14 mouse cellular contexts compared by ENCODE assay signal in genomic region chr7:16019256-16020094, GRCm38 (mm10). TPM values are rescaled to one million over a fixed set of nuclear protein-coding genes. Genes with fewer than 3 reads are reported as not detected.
DNase-seq lines count a peak whose midpoint lies in the region; ATAC-seq and TF ChIP-seq lines count a peak whose summit lies in the region.
"Had no signal": no experiment of that assay in that cellular context is flagged by ENCODE, and none has a peak within 500 bp of the region (broad histone marks: within the 10 kb centered on the region; RNA-seq: fewer than 3 reads in every experiment).

No protein-coding gene starts in this region.

- H3K27me3 ChIP-seq in kidney, embryonic 15.5 days = no peaks in the 10 kb centered on the region
- H3K27me3 ChIP-seq in MEL (ENCODE audit: control insufficient read depth in 1 of 2, insufficient read depth in 2 of 2, low read length in 2 of 2) = no peaks in the 10 kb centered on the region
- H3K27me3 ChIP-seq: limb, embryonic 12.5 days had no signal

- H3K9ac ChIP-seq in kidney, embryonic 15.5 days = no peak overlapping the region
- H3K9ac ChIP-seq in MEL (ENCODE audit: control insufficient read depth, low read depth, low read length, poor library complexity, severe bottlenecking) = no peak overlapping the region
- H3K9ac ChIP-seq: limb, embryonic 12.5 days had no signal

- H3K36me3 ChIP-seq in kidney, embryonic 15.5 days = no peaks in the 10 kb centered on the region
- H3K36me3 ChIP-seq in MEL (ENCODE audit: control insufficient read depth in 1 of 2, insufficient read depth in 2 of 2, low read length in 2 of 2) = peaks cover 0 to 19% of the 10 kb centered on the region in 2 experiments; a peak in 3 of 4 replicates

- H3K4me1 ChIP-seq in kidney, embryonic 15.5 days = peaks cover 30% of the 10 kb centered on the region
- H3K4me1 ChIP-seq in MEL (ENCODE audit: control insufficient read depth in 1 of 2, insufficient read depth in 2 of 2, low read length in 2 of 2) = peaks cover 10 to 16% of the 10 kb centered on the region in 2 experiments; a peak in 3 of 4 replicates
- H3K4me1 ChIP-seq: limb, embryonic 12.5 days had no signal

- no peak for ATAC-seq in kidney, embryonic 15.5 days (replicated peaks; ENCODE audit: low FRiP score)
- peak; percentile 31; the same call in 1 of the 2 replicates for ATAC-seq in megakaryocyte, adult 5-6 weeks (ENCODE audit: poor library complexity, severe bottlenecking)
- ATAC-seq: forebrain, embryonic 16.5 days had no signal

- no peak for TF ChIP-seq POLR2A in MEL (IDR thresholded peaks at IDR 0.05; ENCODE audit: control insufficient read depth in 1 of 2, insufficient read depth in 1 of 2, low read depth in 1 of 2, low read length in 2 of 2, poor library complexity in 1 of 2)

- no peak overlapping the region for H3K4me3 ChIP-seq in kidney, embryonic 15.5 days (replicated peaks)
- no peak overlapping the region for H3K4me3 ChIP-seq in MEL (ENCODE audit: control insufficient read depth in 1 of 2, insufficient read depth in 1 of 2, low read depth in 2 of 2, low read length in 2 of 2)
- H3K4me3 ChIP-seq: limb, embryonic 12.5 days; midbrain, embryonic 10.5 days had no signal

- TF ChIP-seq EP300 in MEL (IDR thresholded peaks at IDR 0.05; ENCODE audit: low read depth in 1 of 2, low read length in 2 of 2) = no peak; a peak in 1 of 4 replicates

- H3K79me2 ChIP-seq in MEL (ENCODE audit: control insufficient read depth, insufficient read depth, low read length, poor library complexity) = peaks cover 9% of the 10 kb centered on the region; the same call in 1 of the 2 replicates

- TF ChIP-seq CTCF in MEL (IDR thresholded peaks at IDR 0.05 in 2 of 3, conservative IDR thresholded peaks at IDR 0.05 in 1 of 3; ENCODE audit: control insufficient read depth in 1 of 3, insufficient read depth in 1 of 3, low read depth in 2 of 3, low read length in 3 of 3, poor library complexity in 1 of 3, severe bottlenecking in 1 of 3) = no peak

- 81% methylated on average over 5 of the region's 5 CpGs for WGBS in kidney, embryonic 15.5 days

- H3K9me3 ChIP-seq in kidney, embryonic 15.5 days (replicated peaks) = no peaks in the 10 kb centered on the region
- no peaks in the 10 kb centered on the region for H3K9me3 ChIP-seq in MEL (replicated peaks; ENCODE audit: insufficient read depth, low read length)
- H3K9me3 ChIP-seq: limb, embryonic 12.5 days; midbrain, embryonic 10.5 days had no signal

- TF ChIP-seq RAD21 in MEL (IDR thresholded peaks at IDR 0.05; ENCODE audit: low read depth, low read length) = no peak

- H3K27ac ChIP-seq in kidney, embryonic 15.5 days = peak overlapping the region; percentile 66; the same call in 1 of the 2 replicates
- H3K27ac ChIP-seq in MEL (ENCODE audit: control insufficient read depth, low read depth, low read length) = peak overlapping the region; percentile 50; the same call in 1 of the 2 replicates
- H3K27ac ChIP-seq: limb, embryonic 12.5 days; midbrain, embryonic 10.5 days had no signal

- H3K4me2 ChIP-seq in kidney, embryonic 15.5 days = no peak overlapping the region
- H3K4me2 ChIP-seq: heart, embryonic 11.5 days; limb, embryonic 12.5 days had no signal

- peak; percentile 48 for DNase-seq in adrenal gland, adult 2 months
- no peak for DNase-seq in adrenal gland, postnatal 4 days (ENCODE audit: low spot score in 2 of 2)
- DNase-seq in kidney, adult 11 months = no peak
- DNase-seq in MEL (ENCODE audit: low read depth, low spot score) = peak; percentile 59
- DNase-seq in embryo, embryonic 11 days = no peak
- DNase-seq in yolk sac, embryonic 10.5 days (ENCODE audit: low spot score) = no peak
- DNase-seq: cerebellum, adult 9-10 months; layer of hippocampus, adult 9-11 months had no signal

TF ChIP-seq in MEL, 35 proteins besides CTCF, POLR2A, EP300 and RAD21:
- TF ChIP-seq MYC (IDR thresholded peaks at IDR 0.05; ENCODE audit: low read depth, low read length) = no peak
- no peak for TF ChIP-seq USF2 (IDR thresholded peaks at IDR 0.05; ENCODE audit: borderline replicate concordance in 1 of 2, insufficient read depth in 1 of 2, low read depth in 1 of 2, low read length in 2 of 2)
- peak; percentile 94 for TF ChIP-seq ZNF384 (IDR thresholded peaks at IDR 0.05; ENCODE audit: low read depth, low read length)
- TF ChIP-seq TCF12 (IDR thresholded peaks at IDR 0.05; ENCODE audit: low read depth, low read length) = no peak
- TF ChIP-seq NRF1 (IDR thresholded peaks at IDR 0.05; ENCODE audit: insufficient read depth, low read depth, low read length, poor library complexity, severe bottlenecking) = no peak
- TF ChIP-seq ZMIZ1 (IDR thresholded peaks at IDR 0.05; ENCODE audit: low read depth, low read length) = no peak
- TF ChIP-seq NELFE (IDR thresholded peaks at IDR 0.05; ENCODE audit: low read depth, low read length) = no peak
- TF ChIP-seq POLR2AphosphoS2 (IDR thresholded peaks at IDR 0.05; ENCODE audit: low read length) = no peak

RNA-seq across cellular contexts. Expression of gene Bicra, which starts 28.2 kb away (rescaled TPM):
- total RNA-seq in adrenal gland, adult 2 months (2021) = 10 to 100 TPM in 1 of 2 experiments, 1 to 10 TPM in 1; 9.4 to 10.4 TPM
- 19.8 and 26.2 TPM in 2 replicates for polyA plus RNA-seq in adrenal gland, adult 2 months (2012; rRNA removed)
- total RNA-seq in adrenal gland, postnatal 4 days (2021) = 10 to 100 TPM; 14.4 to 14.6 TPM
- 7.5 and 8.1 TPM in 2 replicates for polyA plus RNA-seq in kidney, embryonic 15.5 days (2015; fragmentation: Nextera tagmentation; extraction: Ambion mirVana)
- total RNA-seq in MEL (2012; rRNA removed) = 0.81 and 1.5 TPM in 2 replicates
- 10 to 100 TPM in 1 of 2 experiments, not detected in 1; 14.1 TPM for polyA plus RNA-seq in MEL (2012; ENCODE audit: insufficient read depth in 1 of 2, insufficient read length in 2 of 2, low read depth in 1 of 2, low replicate concordance in 2 of 2, missing spikeins in 1 of 2)
- total RNA-seq in megakaryocyte, adult 5-6 weeks (2015) = 19.5 and 28.6 TPM in 2 replicates
- total RNA-seq in megakaryocyte, adult 5-6 weeks (2017) = 1.9 and 2.8 TPM in 2 replicates

RNA-seq across cellular contexts. Expression of gene Zfp541, which starts 42.1 kb away (rescaled TPM):
- under 1 TPM; 0.06 to 0.07 TPM for total RNA-seq in adrenal gland, adult 2 months (2021)
- 0.04 and 0.09 TPM in 2 replicates for polyA plus RNA-seq in adrenal gland, adult 2 months (2012; rRNA removed)
- under 1 TPM; 0.22 to 0.23 TPM for total RNA-seq in adrenal gland, postnatal 4 days (2021)
- 0.13 TPM in 1 of 2 replicates, not detected in the other for polyA plus RNA-seq in kidney, embryonic 15.5 days (2015; fragmentation: Nextera tagmentation; extraction: Ambion mirVana)
- total RNA-seq in MEL (2012; rRNA removed) = not detected in 2 replicates
- polyA plus RNA-seq in MEL (2012; ENCODE audit: insufficient read depth in 1 of 2, insufficient read length in 2 of 2, low read depth in 1 of 2, low replicate concordance in 2 of 2, missing spikeins in 1 of 2) = under 1 TPM in 1 of 2 experiments, not detected in 1; 0.01 TPM
- 0.16 and 0.27 TPM in 2 replicates for total RNA-seq in megakaryocyte, adult 5-6 weeks (2015)
- 0.53 TPM in 1 of 2 replicates, not detected in the other for total RNA-seq in megakaryocyte, adult 5-6 weeks (2017)
- polyA plus RNA-seq: heart, embryonic 11.5 days; limb, embryonic 12.5 days; midbrain, embryonic 10.5 days had no signal

RNA-seq across cellular contexts. Expression of gene Ehd2, which starts 52.1 kb away (rescaled TPM):
- total RNA-seq in adrenal gland, adult 2 months (2021) = 10 to 100 TPM; 40.2 to 87.6 TPM
- polyA plus RNA-seq in adrenal gland, adult 2 months (2012; rRNA removed) = 70.9 and 89.0 TPM in 2 replicates
- total RNA-seq in adrenal gland, postnatal 4 days (2021) = 10 to 100 TPM; 71.9 to 77.5 TPM
- 39.4 and 39.5 TPM in 2 replicates for polyA plus RNA-seq in kidney, embryonic 15.5 days (2015; fragmentation: Nextera tagmentation; extraction: Ambion mirVana)
- total RNA-seq in MEL (2012; rRNA removed) = 2.5 and 3.2 TPM in 2 replicates
- polyA plus RNA-seq in MEL (2012; ENCODE audit: insufficient read depth in 1 of 2, insufficient read length in 2 of 2, low read depth in 1 of 2, low replicate concordance in 2 of 2, missing spikeins in 1 of 2) = 1 to 10 TPM in 1 of 2 experiments, not detected in 1; 6.2 TPM
- total RNA-seq in megakaryocyte, adult 5-6 weeks (2015) = 0.04 TPM in 1 of 2 replicates, not detected in the other
- 0.07 and 0.16 TPM in 2 replicates for total RNA-seq in megakaryocyte, adult 5-6 weeks (2017)

Comparison
In these comparisons a context has a peak if more than half of its experiments do, and no peak if none do; other contexts are left out.
1. DNase-seq: peak in adrenal gland, adult 2 months (single experiment) and MEL (single experiment); none in adrenal gland, postnatal 4 days (0 of 2), kidney, adult 11 months (single experiment), embryo, embryonic 11 days (single experiment) and yolk sac, embryonic 10.5 days (single experiment).